Mouse (Mus musculus) kidney, postnatal 0 days (tissue): ENCODE results near the gene Cdkn1b. TPM values are rescaled to one million over a fixed set of nuclear protein-coding genes. Genes with fewer than 3 reads are reported as not detected.

ENCODE experiments used
- ATAC-seq: fragments of 200-750 bp; cut with Nextera tagmentation; replicated peaks from 2 replicates; pipeline ENCODE4 v1.8.0; 2017; ENCODE audit warnings: low read depth, moderate number of reproducible peaks, moderate TSS enrichment, moderate library complexity; ENCODE audit not compliant: low FRiP score
- DNase-seq: peaks from one replicate; pipeline ENCODE4 v3.0.0-alpha.2; 2016; ENCODE audit warnings: low spot score
- H3K27ac ChIP-seq: fragments of 300-500 bp; sonication (generic); 2 replicates; pipeline ENCODE4 v1.5.1; 2014; ENCODE audit warnings: mild to moderate bottlenecking
- H3K27me3 ChIP-seq: fragments of 300-500 bp; sonication (generic); 2 replicates; pipeline ENCODE4 v1.6.1; 2014; ENCODE audit warnings: low read length, mixed read lengths; ENCODE audit not compliant: insufficient read depth
- H3K36me3 ChIP-seq: fragments of 300-500 bp; sonication (generic); 2 replicates; pipeline ENCODE4 v1.6.1; 2014; ENCODE audit warnings: low read length, mixed read lengths; ENCODE audit not compliant: insufficient read depth
- H3K4me1 ChIP-seq: fragments of 300-500 bp; sonication (generic); replicated peaks from 2 replicates; pipeline ENCODE4 v1.6.1; 2014; ENCODE audit warnings: antibody characterized with exemption, low read length, mixed read lengths; ENCODE audit not compliant: insufficient read depth
- H3K4me2 ChIP-seq: fragments of 300-500 bp; sonication (generic); 2 replicates; pipeline ENCODE4 v1.6.1; 2014; ENCODE audit warnings: mild to moderate bottlenecking, low read length, moderate library complexity, mixed read lengths
- H3K4me3 ChIP-seq: fragments of 300-500 bp; sonication (generic); replicated peaks from 2 replicates; pipeline ENCODE4 v1.5.1; 2014; ENCODE audit warnings: low read depth, low read length
- H3K9ac ChIP-seq: fragments of 300-500 bp; sonication (generic); 2 replicates; pipeline ENCODE4 v1.6.1; 2014; ENCODE audit warnings: low read depth, low read length
- H3K9me3 ChIP-seq: fragments of 300-500 bp; sonication (generic); replicated peaks from 2 replicates; pipeline ENCODE4 v1.6.1; 2016; ENCODE audit warnings: low read length, inconsistent platforms, mixed read lengths
- CTCF ChIP-seq: IDR thresholded peaks from 2 replicates; pipeline ENCODE4 v1.5.1; 2016; ENCODE audit warnings: antibody characterized with exemption, low read depth, mild to moderate bottlenecking, moderate library complexity
- whole genome bisulfite sequencing: fragments of 180-500 bp; shearing (Covaris S2); extraction: QIAGEN DNeasy Blood & Tissue Kit; methylation state at CpG from one replicate; pipeline ENCODE4 v1.1.7; 2014; 5-methylcytosine and 5-hydroxymethylcytosine counted together
- polyA plus RNA-seq: library from polyadenylated mRNA; unstranded; fragments of >200 nt; fragmentation: Nextera tagmentation; extraction: Ambion mirVana; gene quantifications from 2 replicates; pipeline ENCODE4 v1.2.1, GENCODE M21; 2015

The Cdkn1b gene
- polyA plus RNA-seq, 1 experiment from 2014 or later, result 25.1 TPM

DNA sequence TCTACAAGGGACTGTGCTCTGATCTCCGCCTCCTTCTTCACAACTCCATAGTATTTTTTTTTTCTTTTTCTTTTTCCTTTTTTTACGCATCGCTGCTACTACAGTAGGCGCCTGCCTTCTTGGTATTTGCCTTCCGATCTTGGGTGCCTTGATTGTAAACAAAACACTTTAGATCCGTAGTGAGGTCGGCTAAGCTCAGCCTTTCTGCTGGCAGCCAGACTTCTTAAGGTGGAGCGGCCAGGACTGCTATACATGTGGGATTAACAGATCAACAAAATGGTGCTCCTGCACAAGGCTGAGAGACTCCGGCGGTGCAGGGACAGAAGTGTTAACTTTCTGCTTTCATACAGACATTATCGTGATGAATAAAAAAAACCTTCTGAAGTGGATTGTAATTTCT lies 3.1 kb upstream of the Cdkn1b start:
- no peak for TF ChIP-seq CTCF
- H3K27ac ChIP-seq, result peak overlapping the region; percentile 81
- DNase-seq (peak; percentile 92), ATAC-seq (0 out of 2 replicates have a peak, but pooled peaks have one; percentile 13)
- H3K9me3 ChIP-seq, result no peaks in the 10 kb centered on the region
- H3K36me3 ChIP-seq, result no peaks in the 10 kb centered on the region
- peak overlapping the region; percentile 68 for H3K9ac ChIP-seq
- H3K4me1 ChIP-seq, result peaks cover 4% of the 10 kb centered on the region; the same call in 1 of the 2 replicates
- peak overlapping the region; percentile 90 for H3K4me2 ChIP-seq
- peak overlapping the region; percentile 40 for H3K4me3 ChIP-seq
- WGBS, result 2% methylated on average over 11 of the region's 11 CpGs
- no peaks in the 10 kb centered on the region for H3K27me3 ChIP-seq

DNA sequence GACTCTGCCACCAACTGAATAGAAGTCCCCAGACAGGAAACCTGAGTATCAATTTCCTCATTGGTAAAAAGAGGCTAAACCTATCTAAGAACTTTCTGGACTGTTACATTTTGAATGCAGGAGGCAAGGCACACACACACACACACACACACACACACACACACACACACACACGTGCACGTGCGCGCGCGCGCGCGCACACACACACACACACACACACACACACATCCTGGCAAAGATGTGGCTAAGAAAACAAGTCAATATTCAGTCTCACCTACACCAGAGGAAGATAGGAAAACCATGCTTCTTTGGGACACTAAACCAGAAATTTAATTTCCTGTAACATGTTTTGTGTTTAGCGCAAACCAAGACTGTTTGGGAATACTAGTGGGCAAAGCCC lies 1.4 kb upstream of the Cdkn1b start:
- DNase-seq, result no peak
- Histone ChIP-seq H3K4me2 (peak overlapping the region; percentile 91; the same call in 1 of the 2 replicates), H3K9ac (no peak overlapping the region), H3K36me3 (0 out of 2 replicates have a peak, but pooled peaks cover 2% of the 10 kb centered on the region), H3K27ac (no peak overlapping the region), H3K9me3 (no peaks in the 10 kb centered on the region), H3K4me1 (peaks cover 8% of the 10 kb centered on the region; the same call in 1 of the 2 replicates), H3K4me3 (no peak overlapping the region), H3K27me3 (no peaks in the 10 kb centered on the region)
- no peak for TF ChIP-seq CTCF
- WGBS, result 95% methylated on average over 10 of the region's 10 CpGs
- ATAC-seq, result no peak

DNA sequence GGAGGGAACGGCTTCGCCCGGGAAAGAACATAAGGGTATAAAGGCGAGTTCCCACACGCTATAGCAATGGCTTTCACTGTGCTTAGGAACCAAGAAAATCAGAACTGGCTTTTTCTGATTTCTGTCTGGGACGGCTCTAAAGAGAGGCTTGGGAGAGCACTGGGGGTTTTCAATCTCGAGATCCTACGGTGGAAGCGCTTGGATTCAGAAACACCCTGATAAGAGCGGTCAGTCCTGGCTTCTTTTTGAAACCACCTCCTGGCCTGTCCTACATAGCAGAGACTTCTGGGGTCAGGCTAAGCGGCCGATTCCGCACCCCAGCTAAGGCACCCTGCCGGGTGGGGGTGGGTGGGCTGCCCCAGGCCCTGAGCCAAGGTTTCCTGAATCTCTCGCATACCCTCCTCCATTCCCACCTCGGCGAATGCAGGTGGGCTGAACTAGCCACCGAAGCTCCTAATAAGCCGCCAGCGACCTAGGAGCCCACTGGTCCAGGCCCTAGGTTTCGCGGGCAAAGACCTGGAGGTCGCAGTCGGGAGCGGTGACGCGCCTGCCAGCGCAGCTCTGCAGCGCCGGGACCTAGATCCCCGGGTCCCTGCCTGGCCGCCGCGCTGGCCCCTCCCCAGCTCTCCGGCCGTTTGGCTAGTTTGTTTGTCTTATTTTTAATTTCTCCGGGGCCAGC lies 551 bp upstream of the Cdkn1b start:
- peak overlapping the region; percentile 95 for H3K27ac ChIP-seq

DNA sequence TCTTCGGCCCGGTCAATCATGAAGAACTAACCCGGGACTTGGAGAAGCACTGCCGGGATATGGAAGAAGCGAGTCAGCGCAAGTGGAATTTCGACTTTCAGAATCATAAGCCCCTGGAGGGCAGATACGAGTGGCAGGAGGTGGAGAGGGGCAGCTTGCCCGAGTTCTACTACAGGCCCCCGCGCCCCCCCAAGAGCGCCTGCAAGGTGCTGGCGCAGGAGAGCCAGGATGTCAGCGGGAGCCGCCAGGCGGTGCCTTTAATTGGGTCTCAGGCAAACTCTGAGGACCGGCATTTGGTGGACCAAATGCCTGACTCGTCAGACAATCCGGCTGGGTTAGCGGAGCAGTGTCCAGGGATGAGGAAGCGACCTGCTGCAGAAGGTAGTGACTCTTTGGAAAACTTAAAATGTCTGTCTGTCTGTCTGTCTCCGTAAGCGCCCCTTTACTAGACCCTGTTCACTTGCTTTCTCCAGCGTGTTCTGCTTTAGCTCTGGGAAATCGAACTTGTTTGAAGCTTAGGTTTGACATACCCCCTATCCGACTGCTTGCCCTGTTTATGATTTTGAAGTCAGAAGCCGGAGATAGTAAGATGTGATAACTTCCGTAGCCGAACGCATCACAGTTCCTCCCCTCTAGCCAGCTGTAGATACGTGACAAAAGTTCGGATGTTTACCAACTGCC lies 953 bp downstream of the Cdkn1b start:
- peak; percentile 11; the same call in 1 of the 2 replicates for TF ChIP-seq CTCF
- Histone ChIP-seq H3K9me3 (no peaks in the 10 kb centered on the region), H3K27ac (peak overlapping the region; percentile 95), H3K4me2 (peak overlapping the region; percentile 91), H3K4me3 (peak overlapping the region; percentile 71), H3K27me3 (no peaks in the 10 kb centered on the region), H3K36me3 (0 out of 2 replicates have a peak, but pooled peaks cover 3% of the 10 kb centered on the region), H3K9ac (peak overlapping the region; percentile 90), H3K4me1 (peaks cover 8% of the 10 kb centered on the region; the same call in 1 of the 2 replicates)
- ATAC-seq (no peak), DNase-seq (peak; percentile 64)
- WGBS, result under 1% methylated on average over 32 of the region's 32 CpGs

More for the DNA sequence above, 551 bp upstream of the Cdkn1b start:
- H3K4me1 ChIP-seq, result peaks cover 8% of the 10 kb centered on the region; the same call in 1 of the 2 replicates
- peak overlapping the region; percentile 91 for H3K4me2 ChIP-seq
- ATAC-seq (peak; percentile 5; the same call in 1 of the 2 replicates), DNase-seq (peak; percentile 44)
- no peaks in the 10 kb centered on the region for H3K27me3 ChIP-seq
- WGBS, result 6% methylated on average over 37 of the region's 37 CpGs
- H3K9ac ChIP-seq, result peak overlapping the region; percentile 90
- H3K36me3 ChIP-seq, result 0 out of 2 replicates have a peak, but pooled peaks cover 3% of the 10 kb centered on the region
- no peaks in the 10 kb centered on the region for H3K9me3 ChIP-seq
- TF ChIP-seq CTCF, result no peak
- H3K4me3 ChIP-seq, result peak overlapping the region; percentile 71

DNA sequence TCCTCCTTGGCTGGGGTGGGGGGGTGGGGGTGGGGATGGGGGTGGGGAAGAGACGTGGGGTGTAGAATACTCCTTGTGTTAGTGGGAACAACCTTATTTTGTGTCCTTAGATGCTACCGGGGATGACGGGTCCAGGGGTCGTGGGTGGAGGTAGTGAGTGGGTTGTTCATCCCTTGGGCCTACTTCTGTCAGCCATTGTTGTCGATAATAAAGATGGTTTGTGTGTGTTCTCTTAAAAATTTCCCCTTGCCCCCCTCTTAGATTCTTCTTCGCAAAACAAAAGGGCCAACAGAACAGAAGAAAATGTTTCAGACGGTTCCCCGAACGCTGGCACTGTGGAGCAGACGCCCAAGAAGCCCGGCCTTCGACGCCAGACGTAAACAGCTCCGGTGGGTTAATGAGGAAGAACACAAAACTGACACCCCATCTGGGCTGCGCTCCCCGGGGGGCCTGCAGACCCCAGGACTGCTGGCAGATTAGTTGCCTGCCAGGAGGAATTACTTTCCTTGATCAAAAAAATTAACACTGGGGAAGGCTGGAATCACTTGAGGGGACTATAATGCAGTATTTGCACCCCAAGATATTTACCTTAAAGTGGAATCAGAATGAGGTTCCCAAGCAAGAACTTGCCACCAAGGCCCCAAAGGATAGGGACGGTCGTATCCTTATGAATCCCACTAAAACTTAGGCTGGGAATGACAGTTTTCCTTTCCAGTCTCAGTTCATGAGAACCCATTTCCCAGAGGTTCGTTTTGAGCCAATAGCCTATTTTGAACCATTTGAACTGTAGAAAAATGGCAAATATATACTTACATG lies 1.7 kb downstream of the Cdkn1b start:
- ATAC-seq (no peak), DNase-seq (peak; percentile 19)
- Histone ChIP-seq H3K4me1 (peaks cover 8% of the 10 kb centered on the region; the same call in 1 of the 2 replicates), H3K27ac (peak overlapping the region; percentile 54; the same call in 1 of the 2 replicates), H3K9ac (peak overlapping the region; percentile 90), H3K36me3 (0 out of 2 replicates have a peak, but pooled peaks cover 3% of the 10 kb centered on the region), H3K4me3 (peak overlapping the region; percentile 71), H3K9me3 (no peaks in the 10 kb centered on the region), H3K27me3 (no peaks in the 10 kb centered on the region), H3K4me2 (peak overlapping the region; percentile 91)
- 7% methylated on average over 20 of the region's 20 CpGs for WGBS
- TF ChIP-seq CTCF, result no peak
